Mouse (Mus musculus) cerebellum, adult 18-20 months (tissue): ENCODE measurements around the gene Rnft1.
"Not testable (repeated sequence)": the region's sequence is repeated elsewhere in the genome, so short reads cannot be mapped to it uniquely, and the experiment has no call there.

Experiments used
- DNase-seq, 2 experiments: peaks; one replicate each; pipeline ENCODE4 v3.0.0; 2021

Rnft1 gene

DNA sequence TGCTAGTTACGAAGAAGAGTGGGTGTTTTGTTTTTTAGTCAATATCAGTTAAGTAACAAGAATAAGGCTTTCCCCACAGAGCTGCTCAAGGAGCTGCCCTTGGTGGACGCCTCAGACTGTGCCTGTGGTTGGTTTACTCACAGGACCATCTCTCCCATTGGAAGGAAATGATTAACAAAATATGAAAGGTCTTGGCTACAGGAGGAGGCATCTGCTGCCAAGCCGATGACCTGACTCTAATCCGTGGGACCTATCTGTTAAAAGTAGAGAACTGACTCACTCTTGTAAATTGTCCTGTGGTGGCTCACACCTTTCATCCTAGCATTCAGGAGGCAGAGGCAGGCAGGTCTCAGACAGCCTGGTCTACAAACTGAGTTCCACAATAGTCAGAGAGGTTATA lies 43.1 kb downstream of the Rnft1 start:
- no peak for DNase-seq

DNA sequence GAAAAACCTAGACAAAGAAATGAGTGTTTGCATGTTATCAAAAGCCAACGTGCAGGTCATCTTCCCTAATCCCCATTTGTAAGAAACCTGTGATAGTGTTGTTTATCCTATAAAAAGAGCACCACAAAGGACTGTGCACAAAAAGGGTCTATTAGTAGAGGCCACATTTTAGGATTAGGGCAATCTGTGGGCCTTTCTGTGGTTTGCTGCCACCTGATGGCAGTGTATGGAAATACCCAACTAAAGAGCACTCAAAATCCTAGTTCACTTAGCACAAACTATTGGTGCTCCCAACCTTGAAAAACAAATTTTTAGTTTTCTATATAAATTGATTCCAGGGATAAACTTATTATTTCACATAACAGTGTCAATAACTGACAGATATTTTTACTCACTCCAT lies 48.4 kb downstream of the Rnft1 start:
- DNase-seq: peak; percentile 20 to 39

DNA sequence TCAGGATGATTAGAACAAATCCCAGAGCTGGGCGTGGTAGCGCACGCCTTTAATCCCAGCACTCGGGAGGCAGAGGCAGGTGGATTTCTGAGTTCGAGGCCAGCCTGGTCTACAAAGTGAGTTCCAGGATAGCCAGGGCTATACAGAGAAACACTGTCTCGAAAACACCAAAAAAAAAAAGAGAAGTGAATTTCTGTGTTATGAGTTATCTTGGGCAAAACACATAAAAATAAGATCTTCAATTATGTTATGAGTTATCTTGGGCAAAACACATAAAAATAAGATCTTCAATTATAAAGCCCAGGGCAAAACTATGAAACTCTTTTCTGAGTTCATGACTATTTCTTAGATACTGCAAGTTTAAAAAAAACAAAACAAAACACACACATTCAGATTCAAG lies 48.8 kb downstream of the Rnft1 start:
- DNase-seq: not testable (repeated sequence)

DNA sequence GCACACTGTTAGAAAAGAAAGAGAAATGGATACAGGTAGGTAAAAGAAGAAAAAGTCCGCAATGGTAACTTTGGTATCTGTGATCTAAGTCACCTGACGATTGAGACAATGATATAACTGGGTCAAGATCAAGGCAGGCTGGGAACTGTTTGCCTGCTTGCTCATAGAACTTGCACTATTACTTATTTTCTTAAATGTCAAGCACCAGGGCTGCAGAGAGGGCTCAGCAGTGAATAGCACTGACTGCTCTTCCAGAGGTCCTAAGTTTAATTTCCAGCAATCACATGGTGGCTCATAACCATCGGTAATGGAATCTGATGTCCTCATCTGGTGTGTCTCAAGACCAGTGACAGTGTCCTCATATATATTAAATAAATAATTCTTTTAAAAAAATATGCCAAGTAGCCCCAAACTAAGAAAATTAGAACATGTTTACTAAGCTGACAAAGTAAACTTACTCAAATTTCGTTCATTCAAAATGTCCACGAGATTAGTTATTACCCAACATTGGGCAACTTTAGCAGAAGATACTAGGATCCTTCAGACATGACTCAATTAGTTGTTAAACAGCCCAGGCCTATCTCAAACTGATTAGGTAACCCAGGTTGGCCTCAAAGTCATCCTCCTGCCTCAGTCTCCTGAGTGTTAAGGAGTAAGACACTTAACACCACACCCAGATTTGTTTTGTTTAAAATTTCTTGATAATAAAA lies 49.9 kb downstream of the Rnft1 start:
- no peak for DNase-seq

DNA sequence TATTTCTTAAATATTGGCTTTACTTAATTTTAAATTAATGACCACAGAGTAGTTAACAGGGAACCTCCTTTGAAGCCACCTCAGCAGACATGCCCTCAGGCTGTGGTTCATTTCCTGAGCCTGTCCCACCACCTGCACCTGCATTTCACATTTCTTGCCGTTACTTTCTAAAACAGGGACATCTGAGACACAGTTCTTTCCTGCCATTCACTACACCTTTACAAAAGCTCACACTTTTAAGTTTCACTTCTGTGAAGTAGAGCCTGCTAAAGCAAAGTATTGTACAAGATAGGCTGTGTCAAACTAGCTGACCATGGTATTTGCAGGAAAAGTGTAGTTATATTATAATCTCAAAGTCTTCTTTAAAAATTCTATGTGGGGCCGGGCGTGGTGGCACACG lies 54.3 kb downstream of the Rnft1 start:
- DNase-seq: no peak

GRCm38 (mm10) chr11:86539716-86540475 lies 55.4 kb downstream of the Rnft1 start:
- no peak for DNase-seq

- no peak for DNase-seq
Observed at GRCm38 (mm10) chr11:86540476-86540845, 56.0 kb downstream of the Rnft1 start.

DNA sequence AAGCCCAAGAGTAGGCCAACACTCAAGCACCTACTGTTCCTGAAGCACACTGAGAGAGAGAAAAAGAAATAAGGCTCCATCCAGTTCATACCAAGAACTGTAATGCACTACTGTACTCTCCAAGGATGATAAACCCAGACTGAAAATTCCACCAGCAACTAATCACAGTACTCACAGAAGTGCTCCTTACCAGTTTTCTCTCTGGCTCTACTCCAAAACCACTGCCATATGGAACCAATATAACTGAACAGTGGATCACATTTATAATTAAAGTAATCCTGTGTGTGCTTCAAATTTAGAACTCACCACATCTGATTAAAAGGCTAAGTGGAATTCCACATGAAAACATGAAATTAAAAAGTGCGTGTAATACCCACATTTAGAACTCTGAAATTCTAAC lies 58.4 kb downstream of the Rnft1 start:
- no peak for DNase-seq

- DNase-seq: peak in 1 of 2 experiments; percentile 62
Observed at GRCm38 (mm10) chr11:86543960-86544638, 59.6 kb downstream of the Rnft1 start.

DNA sequence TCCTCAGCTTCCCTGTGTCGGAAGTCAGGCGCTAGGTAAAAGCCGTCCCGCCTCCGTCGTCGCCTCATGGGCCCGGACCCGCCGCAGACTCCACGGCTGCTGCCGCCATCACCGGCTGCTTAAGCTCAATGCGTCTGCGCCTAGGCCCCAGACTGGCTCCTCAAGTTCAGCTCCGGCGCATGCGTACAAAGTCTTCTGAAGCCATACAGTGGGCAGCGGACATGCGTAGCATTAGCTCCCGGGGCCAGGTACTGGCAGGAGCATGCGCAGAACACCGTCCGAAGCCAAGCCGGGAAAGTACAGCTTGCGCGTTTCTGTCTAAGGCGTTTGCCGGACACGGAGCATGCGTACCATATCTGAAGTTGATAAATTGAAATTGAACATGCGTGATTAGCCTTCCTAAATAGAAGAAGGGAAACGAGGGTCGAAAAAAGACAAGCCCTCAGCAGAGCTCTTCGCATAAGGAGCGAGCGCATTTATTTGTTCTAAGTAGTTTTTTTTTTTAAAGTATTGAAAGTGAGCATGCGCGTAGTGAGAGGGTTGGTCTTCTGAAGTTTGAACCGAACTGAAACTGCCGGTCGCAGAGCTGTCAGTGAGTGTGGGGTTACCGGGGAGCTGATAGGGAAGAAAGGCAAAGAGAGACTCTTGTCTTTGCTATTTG lies 60.3 kb downstream of the Rnft1 start, which contains the start of the genes Rps6kb1 and Tubd1:
Rps6kb1 (minus strand) TSS at position 167 of the 661 bp plus-strand sequence.
Tubd1 (plus strand) TSS at position 353 of the 661 bp plus-strand sequence.
- peak; percentile 99 to 100 for DNase-seq

- no peak for DNase-seq
Observed at GRCm38 (mm10) chr11:86545556-86545955, 61.1 kb downstream of the Rnft1 start.

DNA sequence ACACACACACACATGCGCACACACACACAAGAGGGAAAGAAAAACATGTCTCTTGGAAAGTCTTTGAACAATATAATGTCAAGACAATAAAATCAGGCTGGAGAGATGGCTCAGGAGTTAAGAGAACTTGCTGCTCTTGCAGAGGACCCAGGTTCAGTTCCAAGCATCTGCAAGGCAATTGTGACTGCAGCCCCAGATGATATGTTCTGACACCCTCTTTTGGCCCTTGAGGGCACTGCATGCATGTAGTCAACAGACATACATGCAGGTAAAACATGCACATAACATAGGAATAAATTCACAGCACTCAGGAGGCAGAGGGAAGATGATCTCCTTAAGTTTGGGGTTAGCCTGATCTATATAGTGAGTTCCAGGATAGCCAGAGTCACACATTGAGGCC lies 63.0 kb downstream of the Rnft1 start:
- no peak for DNase-seq
